Mouse (Mus musculus) liver, embryonic 14.5 days (tissue): ENCODE data around the gene Rfx4. TPM values are rescaled to one million over a fixed set of nuclear protein-coding genes. Genes with fewer than 3 reads are reported as not detected.

Experiments
- ATAC-seq: fragments of 200-750 bp; cut with Nextera tagmentation; 2 replicates; pipeline ENCODE4 v1.8.0; 2017; ENCODE audit warnings: moderate number of reproducible peaks, mild to moderate bottlenecking, moderate library complexity; ENCODE audit not compliant: insufficient read depth
- DNase-seq, 3 experiments: peaks; one replicate each; pipeline ENCODE4 v3.0.0-alpha.2; 2012 to 2013; ENCODE audit warnings: low read depth in 3 of 3, low spot score in 3 of 3
- H3K27ac ChIP-seq: fragments of 300-500 bp; sonication (generic); 2 replicates; pipeline ENCODE4 v1.5.1; 2014; ENCODE audit warnings: moderate library complexity, mild to moderate bottlenecking, control low read depth, inconsistent platforms
- H3K27me3 ChIP-seq: fragments of 300-500 bp; sonication (generic); 2 replicates; pipeline ENCODE4 v1.6.1; 2014; ENCODE audit warnings: mild to moderate bottlenecking, low read length, moderate library complexity; ENCODE audit not compliant: control insufficient read depth, insufficient read depth
- H3K36me3 ChIP-seq: fragments of 300-500 bp; sonication (generic); replicated peaks from 2 replicates; pipeline ENCODE4 v1.6.1; 2014; ENCODE audit warnings: low read depth; ENCODE audit not compliant: control insufficient read depth, insufficient read depth
- H3K4me1 ChIP-seq, 2 experiments: fragments of 200-500 bp in 1 of 2; fragments of 300-500 bp in 1 of 2; sonication (generic) in 1 of 2; replicated peaks; 2 replicates each; pipeline ENCODE4 v1.6.1; 2012 to 2014; ENCODE audit warnings: antibody characterized with exemption in 1 of 2, inconsistent platforms in 1 of 2, low read length in 1 of 2; ENCODE audit not compliant: control insufficient read depth in 2 of 2, insufficient read depth in 2 of 2
- H3K4me2 ChIP-seq: fragments of 300-500 bp; sonication (generic); 2 replicates; pipeline ENCODE4 v1.6.1; 2014; ENCODE audit warnings: low read depth, mild to moderate bottlenecking, control low read depth, moderate library complexity
- H3K4me3 ChIP-seq, 2 experiments: fragments of 200-500 bp in 1 of 2; fragments of 300-500 bp in 1 of 2; sonication (generic) in 1 of 2; 2 replicates each; pipeline ENCODE4 v1.5.1; 2012 to 2014; ENCODE audit warnings: low read depth in 2 of 2, low read length in 2 of 2, mild to moderate bottlenecking in 2 of 2, control low read depth in 1 of 2, inconsistent platforms in 1 of 2, moderate library complexity in 1 of 2; ENCODE audit not compliant: insufficient read depth in 1 of 2
- H3K9ac ChIP-seq: fragments of 300-500 bp; sonication (generic); replicated peaks from 2 replicates; pipeline ENCODE4 v1.6.1; 2014; ENCODE audit warnings: mild to moderate bottlenecking, control low read depth, moderate library complexity
- H3K9me3 ChIP-seq: fragments of 300-500 bp; sonication (generic); 2 replicates; pipeline ENCODE4 v1.6.1; 2016; ENCODE audit warnings: low read length, mixed read lengths; ENCODE audit not compliant: control insufficient read depth
- CTCF ChIP-seq: IDR thresholded peaks from 2 replicates; pipeline ENCODE4 v1.5.1; 2016; ENCODE audit warnings: antibody characterized with exemption, low read depth, control low read depth
- EP300 ChIP-seq: IDR thresholded peaks from 2 replicates; pipeline ENCODE4 v1.6.1; 2016; ENCODE audit warnings: antibody characterized with exemption, low read depth
- whole genome bisulfite sequencing: fragments of 180-500 bp; shearing (Covaris S2); extraction: QIAGEN DNeasy Blood & Tissue Kit; methylation state at CpG from one replicate; pipeline ENCODE4 v1.1.7; 2014; ENCODE audit not compliant: insufficient replicate concordance; 5-methylcytosine and 5-hydroxymethylcytosine counted together
- polyA plus RNA-seq, 2 experiments: library from polyadenylated mRNA; depleted of rRNA in 1 of 2; stranded (reverse) in 1 of 2; unstranded in 1 of 2; fragments of >200 nt; fragmentation: Nextera tagmentation in 1 of 2; extraction: Ambion mirVana in 1 of 2; gene quantifications; 2 replicates each; pipeline versions ENCODE4 v1.2.1 to v1.2.3; 2012 to 2014

Gene Rfx4
- polyA plus RNA-seq, 2 experiments: not detected

GRCm38 (mm10) chr10:84926336-84926735, 170.5 kb downstream of the Rfx4 start:
- Histone ChIP-seq H3K4me1 (no peaks in the 10 kb centered on the region), H3K4me2 (no peak overlapping the region), H3K36me3 (no peaks in the 10 kb centered on the region), H3K4me3 (no peak overlapping the region), H3K9ac (no peak overlapping the region), H3K27ac (no peak overlapping the region), H3K27me3 (no peaks in the 10 kb centered on the region), H3K9me3 (no peaks in the 10 kb centered on the region)
- DNase-seq: no peak
- no peak for TF ChIP-seq EP300
- TF ChIP-seq CTCF: no peak
- WGBS: 78% methylated on average over 7 of the region's 7 CpGs
- ATAC-seq: no peak

GRCm38 (mm10) chr10:84926885-84927284, 171.0 kb downstream of the Rfx4 start:
- 64% methylated on average over 4 of the region's 4 CpGs for WGBS

DNA sequence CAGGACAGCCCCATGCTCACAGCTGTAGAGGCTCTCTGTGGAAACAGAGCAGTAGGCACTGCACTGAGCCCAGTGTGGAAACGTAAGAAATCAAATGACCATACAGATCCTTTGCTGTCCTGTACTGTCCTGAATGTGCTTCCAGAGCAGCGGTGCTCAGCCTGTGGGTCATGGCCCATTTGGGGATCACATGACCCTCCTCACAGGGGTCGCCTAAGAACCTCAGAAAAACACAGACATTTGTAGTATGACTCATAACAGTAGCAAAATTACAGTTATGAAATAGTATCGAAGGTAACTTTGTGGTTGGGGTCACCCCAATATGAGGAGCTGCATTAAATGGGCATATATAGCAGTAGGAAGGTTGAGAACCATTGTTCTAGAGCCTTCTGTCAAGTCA, 172.6 kb downstream of the Rfx4 start:
- Histone ChIP-seq H3K4me2 (no peak overlapping the region), H3K9ac (no peak overlapping the region), H3K4me3 (no peak overlapping the region), H3K9me3 (no peaks in the 10 kb centered on the region), H3K27me3 (no peaks in the 10 kb centered on the region), H3K27ac (no peak overlapping the region), H3K4me1 (no peaks in the 10 kb centered on the region), H3K36me3 (no peaks in the 10 kb centered on the region)
- no peak for DNase-seq
- 77% methylated on average over 4 of the region's 4 CpGs for WGBS
- TF ChIP-seq CTCF (no peak), EP300 (no peak)
- no peak for ATAC-seq

More at GRCm38 (mm10) chr10:84926885-84927284, 171.0 kb downstream of the Rfx4 start:
- no peak overlapping the region for H3K4me2 ChIP-seq
- no peaks in the 10 kb centered on the region for H3K27me3 ChIP-seq
- no peaks in the 10 kb centered on the region for H3K36me3 ChIP-seq
- DNase-seq (no peak), ATAC-seq (no peak)
- H3K27ac ChIP-seq: no peak overlapping the region
- no peaks in the 10 kb centered on the region for H3K4me1 ChIP-seq
- no peak for TF ChIP-seq EP300
- TF ChIP-seq CTCF: no peak
- no peak overlapping the region for H3K9ac ChIP-seq
- H3K4me3 ChIP-seq: no peak overlapping the region
- H3K9me3 ChIP-seq: no peaks in the 10 kb centered on the region

- Histone ChIP-seq H3K4me3 (no peak overlapping the region), H3K27me3 (no peaks in the 10 kb centered on the region), H3K9me3 (no peaks in the 10 kb centered on the region), H3K4me2 (no peak overlapping the region), H3K27ac (no peak overlapping the region), H3K36me3 (no peaks in the 10 kb centered on the region), H3K4me1 (peaks cover 0 to 3% of the 10 kb centered on the region in 2 experiments; a peak in 1 of 4 replicates), H3K9ac (no peak overlapping the region)
- DNase-seq (no peak), ATAC-seq (no peak)
- no peak for TF ChIP-seq EP300
- no peak for TF ChIP-seq CTCF
- WGBS: 57% methylated on average over 7 of the region's 7 CpGs
These were observed 179.8 kb downstream of the Rfx4 start for GRCm38 (mm10) chr10:84935553-84936209.

DNA sequence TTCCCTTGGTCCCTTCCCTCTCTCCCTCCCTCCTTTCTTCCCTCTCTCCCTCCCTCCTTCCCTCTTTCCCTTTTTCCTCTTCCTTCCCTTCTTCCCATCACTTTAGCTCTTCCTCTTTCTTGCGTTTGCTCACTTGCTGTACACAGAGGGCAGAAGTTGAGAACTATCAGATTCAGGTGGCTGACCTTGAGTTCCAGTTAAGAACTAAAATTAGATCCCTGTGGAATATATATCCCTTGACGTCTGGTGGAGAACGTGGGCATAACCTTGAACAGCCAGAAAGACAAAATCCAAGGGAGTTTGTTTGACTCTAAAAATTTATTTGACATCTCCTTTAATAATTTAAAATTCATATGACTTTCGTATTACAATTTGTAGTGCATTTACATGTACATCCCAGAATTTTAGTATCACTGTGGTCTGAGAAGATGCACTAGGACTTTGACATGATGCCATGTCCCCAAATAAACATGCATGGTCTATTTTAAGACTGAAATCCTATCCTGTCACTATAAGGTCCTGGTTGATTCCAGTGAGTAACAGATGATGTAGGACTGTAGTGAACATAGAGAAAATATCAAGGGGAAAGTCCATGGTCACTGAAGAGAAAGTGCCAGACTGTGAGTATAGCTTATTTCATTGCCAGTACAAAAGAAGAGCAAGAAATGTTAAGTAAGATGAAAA, 181.1 kb downstream of the Rfx4 start:
- ATAC-seq: no peak
- H3K4me2 ChIP-seq: no peak overlapping the region
- no peak overlapping the region for H3K27ac ChIP-seq
- no peak overlapping the region for H3K9ac ChIP-seq
- peaks cover 0 to 3% of the 10 kb centered on the region in 2 experiments; a peak in 1 of 4 replicates for H3K4me1 ChIP-seq
- no peaks in the 10 kb centered on the region for H3K9me3 ChIP-seq
- DNase-seq: no peak
- no peaks in the 10 kb centered on the region for H3K36me3 ChIP-seq
- H3K4me3 ChIP-seq: no peak overlapping the region
- TF ChIP-seq CTCF (no peak), EP300 (no peak)
- no peaks in the 10 kb centered on the region for H3K27me3 ChIP-seq
- WGBS: 53% methylated on average over 4 of the region's 4 CpGs
